Mouse (Mus musculus) erythroblast, embryonic 14.5 days (primary cell): ENCODE measurements around the gene Zcchc14. TPM values are rescaled to one million over a fixed set of nuclear protein-coding genes. Genes with fewer than 3 reads are reported as not detected.

Experiments
- H3K27me3 ChIP-seq: 2 replicates; pipeline ENCODE4 v1.6.1; 2012; ENCODE audit warnings: inconsistent platforms; ENCODE audit not compliant: control insufficient read depth
- H3K36me3 ChIP-seq: 2 replicates; pipeline ENCODE4 v1.6.1; 2012; ENCODE audit warnings: mild to moderate bottlenecking, inconsistent platforms; ENCODE audit not compliant: control insufficient read depth
- H3K4me1 ChIP-seq: 2 replicates; pipeline ENCODE4 v1.6.1; 2012; ENCODE audit warnings: inconsistent platforms; ENCODE audit not compliant: control insufficient read depth
- H3K4me3 ChIP-seq: replicated peaks from 2 replicates; pipeline ENCODE3; 2012; ENCODE audit warnings: moderate library complexity, mild to moderate bottlenecking, inconsistent platforms
- H3K9me3 ChIP-seq: 2 replicates; pipeline ENCODE4 v1.6.1; 2012; ENCODE audit warnings: low read length, inconsistent platforms, mixed read lengths; ENCODE audit not compliant: control insufficient read depth
- GATA1 ChIP-seq: IDR thresholded peaks from 2 replicates; pipeline ENCODE4 v1.6.1; 2012; ENCODE audit warnings: low read length, inconsistent platforms, mixed read lengths
- TAL1 ChIP-seq: IDR thresholded peaks from 3 replicates; pipeline ENCODE4 v1.6.1; 2012; ENCODE audit warnings: low read length, inconsistent platforms, mixed read lengths
- polyA plus RNA-seq: library from polyadenylated mRNA; stranded (reverse); fragments of >175 nt; gene quantifications from 2 replicates; pipeline ENCODE4 v1.2.3, GENCODE M21; 2012

Gene Zcchc14
- not detected in 2 replicates for polyA plus RNA-seq

GRCm38 (mm10) chr8:121652774-121653323 is at the start of gene Zcchc14:
TSS of gene Zcchc14 (minus strand) at chr8:121652901.
- Histone ChIP-seq H3K9me3 (peaks cover 7% of the 10 kb centered on the region; the same call in 1 of the 2 replicates), H3K36me3 (no peaks in the 10 kb centered on the region), H3K4me1 (peaks cover 2% of the 10 kb centered on the region), H3K4me3 (peak within 1 kb of the TSS; percentile 58), H3K27me3 (peaks cover 73% of the 10 kb centered on the region)
- TF ChIP-seq TAL1: no peak
- no peak for TF ChIP-seq GATA1

- no peaks in the 10 kb centered on the region for H3K4me1 ChIP-seq
- H3K36me3 ChIP-seq: no peaks in the 10 kb centered on the region
- TF ChIP-seq GATA1 (no peak), TAL1 (no peak)
- no peaks in the 10 kb centered on the region for H3K9me3 ChIP-seq
- H3K27me3 ChIP-seq: no peaks in the 10 kb centered on the region
- H3K4me3 ChIP-seq: no peak overlapping the region
These were observed 47.2 kb upstream of the Zcchc14 start for GRCm38 (mm10) chr8:121699936-121700335.

GRCm38 (mm10) chr8:121698615-121699101 is 46.0 kb upstream of the Zcchc14 start:
- H3K4me3 ChIP-seq: no peak overlapping the region
- H3K27me3 ChIP-seq: no peaks in the 10 kb centered on the region
- H3K4me1 ChIP-seq: no peaks in the 10 kb centered on the region
- TF ChIP-seq TAL1: no peak
- no peak for TF ChIP-seq GATA1
- no peaks in the 10 kb centered on the region for H3K36me3 ChIP-seq
- no peaks in the 10 kb centered on the region for H3K9me3 ChIP-seq

- Histone ChIP-seq H3K36me3 (no peaks in the 10 kb centered on the region), H3K4me1 (no peaks in the 10 kb centered on the region), H3K4me3 (no peak overlapping the region), H3K27me3 (no peaks in the 10 kb centered on the region), H3K9me3 (no peaks in the 10 kb centered on the region)
- TF ChIP-seq TAL1 (no peak), GATA1 (no peak)
These were observed 45.3 kb upstream of the Zcchc14 start for GRCm38 (mm10) chr8:121697735-121698614.

GRCm38 (mm10) chr8:121695585-121696184 is 43.0 kb upstream of the Zcchc14 start:
- H3K9me3 ChIP-seq: peaks cover 6% of the 10 kb centered on the region
- no peak overlapping the region for H3K4me3 ChIP-seq
- H3K36me3 ChIP-seq: no peaks in the 10 kb centered on the region
- no peaks in the 10 kb centered on the region; the same call in 1 of the 2 replicates for H3K27me3 ChIP-seq
- H3K4me1 ChIP-seq: no peaks in the 10 kb centered on the region
- TF ChIP-seq GATA1: no peak
- TF ChIP-seq TAL1: no peak

GRCm38 (mm10) chr8:121694453-121694852 is 41.8 kb upstream of the Zcchc14 start:
- no peaks in the 10 kb centered on the region for H3K4me1 ChIP-seq
- no peak overlapping the region for H3K4me3 ChIP-seq
- no peaks in the 10 kb centered on the region; the same call in 1 of the 2 replicates for H3K27me3 ChIP-seq
- H3K9me3 ChIP-seq: peaks cover 10% of the 10 kb centered on the region
- no peaks in the 10 kb centered on the region for H3K36me3 ChIP-seq
- TF ChIP-seq GATA1 (no peak), TAL1 (no peak)

- Histone ChIP-seq H3K4me3 (no peak overlapping the region), H3K27me3 (no peaks in the 10 kb centered on the region; the same call in 1 of the 2 replicates), H3K4me1 (no peaks in the 10 kb centered on the region), H3K36me3 (no peaks in the 10 kb centered on the region), H3K9me3 (peaks cover 10% of the 10 kb centered on the region)
- TF ChIP-seq GATA1: no peak
- TF ChIP-seq TAL1: no peak
These were observed 35.8 kb upstream of the Zcchc14 start for GRCm38 (mm10) chr8:121688496-121688895.

GRCm38 (mm10) chr8:121687455-121688161 is 34.9 kb upstream of the Zcchc14 start:
- no peak overlapping the region for H3K4me3 ChIP-seq

More at GRCm38 (mm10) chr8:121687455-121688161, 34.9 kb upstream of the Zcchc14 start:
- Histone ChIP-seq H3K9me3 (peaks cover 10% of the 10 kb centered on the region), H3K4me1 (no peaks in the 10 kb centered on the region), H3K36me3 (no peaks in the 10 kb centered on the region), H3K27me3 (no peaks in the 10 kb centered on the region; the same call in 1 of the 2 replicates)
- TF ChIP-seq GATA1 (no peak), TAL1 (no peak)
